Mouse (Mus musculus) forebrain, embryonic 11.5 days (tissue): ENCODE data around the gene Itsn1. TPM values are rescaled to one million over a fixed set of nuclear protein-coding genes. Genes with fewer than 3 reads are reported as not detected.

Experiments
- ATAC-seq: fragments of 200-750 bp; cut with Nextera tagmentation; replicated peaks from 2 replicates; pipeline ENCODE4 v1.8.0; 2017; ENCODE audit warnings: moderate TSS enrichment; ENCODE audit not compliant: low FRiP score
- DNase-seq: peaks from one replicate; pipeline ENCODE4 v3.0.0-alpha.2; 2017; ENCODE audit warnings: low spot score
- H3K27ac ChIP-seq: fragments of 300-500 bp; sonication (generic); 2 replicates; pipeline ENCODE4 v1.5.1; 2014; ENCODE audit warnings: low read depth, low read length
- H3K27me3 ChIP-seq: fragments of 300-500 bp; sonication (generic); 2 replicates; pipeline ENCODE4 v1.6.1; 2014; ENCODE audit warnings: mild to moderate bottlenecking, low read length, mixed read lengths; ENCODE audit not compliant: control insufficient read depth, insufficient read depth
- H3K36me3 ChIP-seq: fragments of 300-500 bp; sonication (generic); 2 replicates; pipeline ENCODE4 v1.6.1; 2014; ENCODE audit warnings: mild to moderate bottlenecking, low read length, moderate library complexity, mixed read lengths; ENCODE audit not compliant: control insufficient read depth, insufficient read depth
- H3K4me1 ChIP-seq: fragments of 300-500 bp; sonication (generic); replicated peaks from 2 replicates; pipeline ENCODE4 v1.6.1; 2014; ENCODE audit warnings: low read length, mixed read lengths; ENCODE audit not compliant: control insufficient read depth, insufficient read depth
- H3K4me2 ChIP-seq: fragments of 300-500 bp; sonication (generic); 2 replicates; pipeline ENCODE4 v1.6.1; 2014; ENCODE audit warnings: low read depth, mild to moderate bottlenecking, low read length, moderate library complexity, mixed read lengths; ENCODE audit not compliant: severe bottlenecking
- H3K4me3 ChIP-seq: fragments of 300-500 bp; sonication (generic); 2 replicates; pipeline ENCODE4 v1.5.1; 2014; ENCODE audit warnings: low read depth, low read length
- H3K9ac ChIP-seq: fragments of 300-500 bp; sonication (generic); 2 replicates; pipeline ENCODE4 v1.6.1; 2014; ENCODE audit warnings: low read length
- H3K9me3 ChIP-seq: fragments of 300-500 bp; sonication (generic); 2 replicates; pipeline ENCODE4 v1.6.1; 2016; ENCODE audit warnings: low read length, mixed read lengths; ENCODE audit not compliant: control insufficient read depth
- WGBS: fragments of 180-500 bp; shearing (Covaris S2); extraction: QIAGEN DNeasy Blood & Tissue Kit; methylation state at CpG from one replicate; pipeline ENCODE4 v1.1.7; 2014; 5-methylcytosine and 5-hydroxymethylcytosine counted together
- polyA plus RNA-seq: library from polyadenylated mRNA; unstranded; fragments of >200 nt; fragmentation: Nextera tagmentation; extraction: Ambion mirVana; gene quantifications from 2 replicates; pipeline ENCODE4 v1.2.1, GENCODE M21; 2014

Itsn1 gene
- polyA plus RNA-seq, 1 experiment from 2014 or later: 55.2 TPM

DNA sequence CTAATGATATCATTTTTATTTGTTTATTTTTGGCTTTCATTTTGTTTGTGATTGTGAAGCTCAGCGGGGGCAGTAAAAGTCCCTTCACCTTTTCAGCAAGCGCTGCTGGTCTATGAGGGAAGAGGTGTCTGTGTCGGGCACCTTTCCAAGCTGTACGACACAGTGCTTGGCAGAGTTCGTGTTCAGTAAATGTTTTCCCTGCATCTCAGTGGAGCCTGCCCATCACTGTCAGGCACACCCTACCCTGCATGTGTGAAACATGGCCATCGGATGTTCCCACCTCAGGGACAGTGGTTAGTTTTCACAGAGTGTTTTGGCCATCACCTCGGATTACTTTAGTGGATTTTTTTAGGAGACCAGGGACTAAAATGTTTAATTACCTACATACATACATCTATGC, 54.1 kb downstream of the Itsn1 start:
- H3K9ac ChIP-seq: no peak overlapping the region
- H3K27ac ChIP-seq: no peak overlapping the region
- WGBS: 93% methylated on average over 7 of the region's 7 CpGs
- no peaks in the 10 kb centered on the region for H3K9me3 ChIP-seq
- ATAC-seq (no peak), DNase-seq (no peak)
- H3K4me2 ChIP-seq: no peak overlapping the region
- no peaks in the 10 kb centered on the region for H3K4me1 ChIP-seq
- H3K36me3 ChIP-seq: no peaks in the 10 kb centered on the region; the same call in 1 of the 2 replicates
- no peak overlapping the region for H3K4me3 ChIP-seq
- no peaks in the 10 kb centered on the region for H3K27me3 ChIP-seq

DNA sequence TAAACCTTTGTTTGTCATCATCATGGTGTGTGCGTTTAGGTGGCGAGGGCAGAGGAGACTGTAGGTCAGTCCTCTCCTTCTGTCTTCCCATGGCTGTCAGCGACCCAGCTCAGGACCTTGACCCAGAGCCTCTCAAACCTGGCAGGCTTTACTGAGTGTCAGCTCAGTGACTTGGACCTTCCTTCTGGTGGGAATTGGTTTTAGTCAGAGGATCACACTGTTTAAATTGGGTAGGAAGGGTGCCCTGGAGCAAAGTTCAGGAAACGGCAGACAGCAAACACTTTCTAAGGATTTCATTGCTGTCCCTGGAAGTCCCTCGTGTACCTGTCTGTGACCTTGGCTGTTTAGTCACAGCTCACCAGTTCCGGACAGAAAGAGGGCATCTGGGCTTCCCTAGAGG, 55.2 kb downstream of the Itsn1 start:
- H3K36me3 ChIP-seq: no peaks in the 10 kb centered on the region; the same call in 1 of the 2 replicates
- 85% methylated on average over 6 of the region's 6 CpGs for WGBS

DNA sequence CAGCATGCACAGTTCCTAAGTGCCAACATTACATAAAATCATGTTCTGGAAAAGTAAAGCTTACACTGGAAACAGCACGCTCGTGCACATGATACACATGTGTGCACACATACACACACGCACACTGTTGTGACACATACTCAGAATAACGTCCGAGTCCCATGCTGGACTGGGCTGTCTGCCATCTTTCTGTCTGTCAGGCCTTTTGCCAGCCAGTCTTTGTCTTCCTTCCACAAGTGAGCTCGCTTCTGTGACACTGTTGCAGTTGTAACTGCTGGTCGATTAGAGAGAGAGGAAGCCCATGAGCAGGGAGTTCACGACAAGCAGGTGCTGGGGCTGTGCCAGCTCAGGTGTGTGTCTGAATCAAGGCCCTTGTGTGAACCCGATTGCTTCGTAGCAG, 57.3 kb downstream of the Itsn1 start:
- Histone ChIP-seq H3K4me1 (no peaks in the 10 kb centered on the region), H3K27ac (no peak overlapping the region; the same call in 1 of the 2 replicates), H3K4me3 (no peak overlapping the region), H3K27me3 (no peaks in the 10 kb centered on the region), H3K4me2 (no peak overlapping the region), H3K36me3 (no peaks in the 10 kb centered on the region; the same call in 1 of the 2 replicates), H3K9me3 (no peaks in the 10 kb centered on the region), H3K9ac (no peak overlapping the region)
- DNase-seq (no peak), ATAC-seq (no peak)
- 89% methylated on average over 10 of the region's 10 CpGs for WGBS

More for the DNA sequence above, 55.2 kb downstream of the Itsn1 start:
- DNase-seq (no peak), ATAC-seq (no peak)
- Histone ChIP-seq H3K4me3 (no peak overlapping the region), H3K9ac (no peak overlapping the region), H3K27ac (no peak overlapping the region), H3K4me1 (no peaks in the 10 kb centered on the region), H3K27me3 (no peaks in the 10 kb centered on the region), H3K9me3 (no peaks in the 10 kb centered on the region), H3K4me2 (no peak overlapping the region)

DNA sequence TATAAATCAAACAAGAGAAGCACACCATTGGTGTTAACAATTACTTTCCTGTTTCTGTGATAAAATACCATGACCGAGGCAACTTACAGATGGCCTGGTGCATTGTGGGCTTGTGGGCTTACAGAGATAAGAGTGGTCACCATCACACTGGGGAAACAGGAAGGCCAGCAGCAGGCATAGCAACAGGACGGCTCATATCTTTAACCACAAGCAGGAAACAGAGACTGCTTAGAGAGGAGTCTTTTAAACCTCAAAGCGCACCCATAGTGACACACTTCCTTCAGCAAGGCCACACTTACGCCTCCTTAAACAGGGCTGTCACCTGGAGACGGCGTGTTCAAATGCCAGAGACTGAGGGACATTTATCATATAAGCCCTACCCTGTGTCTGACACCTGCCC, 60.6 kb downstream of the Itsn1 start:
- WGBS: 89% methylated on average over 6 of the region's 6 CpGs

DNA sequence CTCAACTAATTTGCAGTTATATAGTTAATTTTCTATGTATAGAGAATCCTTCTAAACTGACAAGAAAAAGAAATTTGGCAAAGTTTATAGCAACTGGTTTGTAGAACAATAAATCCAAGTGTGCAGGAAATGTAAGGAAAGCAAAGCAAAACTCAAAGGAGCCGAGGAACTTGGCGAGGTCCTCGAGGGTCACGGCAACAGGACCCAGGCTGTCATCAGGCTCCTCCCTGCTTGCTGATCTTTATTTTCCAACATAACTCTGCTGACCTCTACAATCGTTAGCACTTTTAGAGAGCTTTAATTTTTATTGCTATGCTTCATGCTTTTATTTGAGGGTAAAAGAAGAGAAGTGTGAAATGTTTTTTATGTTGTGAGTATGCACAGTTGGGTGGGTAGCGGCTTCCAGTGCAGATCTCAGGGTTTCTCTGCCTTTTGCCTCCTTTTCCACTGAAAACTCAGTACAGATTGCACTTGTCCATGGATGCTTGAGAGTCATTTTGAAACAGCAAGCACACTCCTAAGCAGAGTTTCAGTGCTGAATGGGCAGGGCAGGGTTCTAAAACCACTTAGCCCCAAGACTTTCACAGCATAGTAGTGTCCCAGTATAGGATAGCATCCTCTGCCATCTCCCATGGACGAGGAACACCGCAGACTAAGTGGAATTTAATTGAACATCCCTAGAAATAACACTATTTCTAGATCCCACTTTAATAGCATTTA, 63.6 kb downstream of the Itsn1 start:
- no peak for ATAC-seq
- H3K36me3 ChIP-seq: no peaks in the 10 kb centered on the region; the same call in 1 of the 2 replicates

More for the DNA sequence above, 60.6 kb downstream of the Itsn1 start:
- H3K9ac ChIP-seq: no peak overlapping the region
- no peaks in the 10 kb centered on the region for H3K4me1 ChIP-seq
- no peak overlapping the region for H3K4me2 ChIP-seq
- H3K27ac ChIP-seq: no peak overlapping the region
- ATAC-seq: no peak
- DNase-seq: peak; percentile 41
- H3K9me3 ChIP-seq: no peaks in the 10 kb centered on the region
- H3K4me3 ChIP-seq: no peak overlapping the region
- no peaks in the 10 kb centered on the region for H3K27me3 ChIP-seq
- H3K36me3 ChIP-seq: no peaks in the 10 kb centered on the region; the same call in 1 of the 2 replicates

DNA sequence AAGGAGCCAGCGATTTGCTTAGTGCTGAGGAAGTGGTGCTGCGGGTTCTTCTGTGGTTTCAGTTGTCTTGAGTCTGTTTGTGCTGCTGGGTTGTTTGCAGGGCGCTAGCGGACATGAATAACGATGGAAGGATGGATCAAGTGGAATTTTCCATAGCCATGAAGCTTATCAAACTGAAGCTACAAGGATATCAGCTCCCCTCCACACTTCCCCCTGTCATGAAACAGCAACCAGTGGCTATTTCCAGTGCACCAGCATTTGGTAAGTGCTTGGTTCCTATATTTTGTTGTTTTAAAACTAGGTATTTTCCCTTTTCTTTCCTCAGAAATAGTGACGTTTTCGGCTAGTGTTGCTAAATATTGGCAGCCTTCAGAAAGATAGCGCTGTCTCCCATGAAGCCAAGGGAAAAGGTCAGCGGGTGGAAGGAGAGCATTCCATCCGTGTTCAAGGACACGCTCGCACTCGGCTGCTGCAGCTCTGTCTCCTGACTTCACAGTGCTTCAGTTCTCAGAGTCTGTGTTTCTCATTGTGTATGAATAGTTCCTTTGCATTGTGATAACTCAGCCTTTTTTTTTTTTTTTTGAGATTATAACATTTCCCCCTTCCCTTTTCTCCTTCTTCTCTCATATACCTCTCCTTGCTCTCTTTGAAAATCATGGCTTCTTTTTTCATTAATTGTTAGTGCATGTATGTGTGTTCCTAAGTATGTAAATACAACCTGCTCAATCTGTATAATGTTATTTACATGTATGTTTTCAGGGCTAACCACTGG, 64.6 kb downstream of the Itsn1 start:
- no peaks in the 10 kb centered on the region for H3K4me1 ChIP-seq
- no peaks in the 10 kb centered on the region for H3K9me3 ChIP-seq
- no peak for DNase-seq
- 91% methylated on average over 13 of the region's 13 CpGs for WGBS
- H3K36me3 ChIP-seq: no peaks in the 10 kb centered on the region; the same call in 1 of the 2 replicates
- no peak overlapping the region for H3K9ac ChIP-seq
- H3K27ac ChIP-seq: no peak overlapping the region
- no peak overlapping the region for H3K4me2 ChIP-seq
- ATAC-seq: no peak
- no peak overlapping the region for H3K4me3 ChIP-seq
- H3K27me3 ChIP-seq: no peaks in the 10 kb centered on the region

More for the DNA sequence above, 63.6 kb downstream of the Itsn1 start:
- H3K9me3 ChIP-seq: no peaks in the 10 kb centered on the region
- WGBS: 84% methylated on average over 8 of the region's 8 CpGs
- no peak overlapping the region for H3K9ac ChIP-seq
- H3K4me2 ChIP-seq: no peak overlapping the region
- H3K4me1 ChIP-seq: no peaks in the 10 kb centered on the region
- DNase-seq: no peak
- no peak overlapping the region for H3K4me3 ChIP-seq
- H3K27me3 ChIP-seq: no peaks in the 10 kb centered on the region
- no peak overlapping the region for H3K27ac ChIP-seq

DNA sequence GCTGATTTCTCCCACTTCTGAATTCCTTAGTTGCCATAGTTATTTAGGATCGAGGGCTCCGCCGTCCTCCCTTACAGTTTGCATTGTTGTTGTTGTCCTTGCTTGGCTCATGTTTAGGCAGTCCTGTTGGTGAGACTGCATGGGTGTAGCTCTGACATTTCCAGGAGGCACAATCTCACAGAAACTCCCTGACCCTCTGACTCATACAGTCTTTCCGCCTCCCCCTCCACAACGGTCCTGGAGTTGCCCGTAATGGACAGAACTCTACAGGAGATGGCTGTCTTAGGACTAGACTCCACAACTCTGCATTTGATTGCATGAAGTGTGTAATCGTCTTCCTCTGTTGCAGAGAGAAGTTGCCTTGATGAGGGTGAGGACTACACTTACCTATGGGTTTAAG, 65.2 kb downstream of the Itsn1 start:
- Histone ChIP-seq H3K4me1 (no peaks in the 10 kb centered on the region), H3K9ac (no peak overlapping the region), H3K27me3 (no peaks in the 10 kb centered on the region), H3K4me3 (no peak overlapping the region), H3K4me2 (no peak overlapping the region), H3K36me3 (no peaks in the 10 kb centered on the region; the same call in 1 of the 2 replicates), H3K27ac (no peak overlapping the region), H3K9me3 (no peaks in the 10 kb centered on the region)
- 93% methylated on average over 7 of the region's 7 CpGs for WGBS
- ATAC-seq (no peak), DNase-seq (no peak)

DNA sequence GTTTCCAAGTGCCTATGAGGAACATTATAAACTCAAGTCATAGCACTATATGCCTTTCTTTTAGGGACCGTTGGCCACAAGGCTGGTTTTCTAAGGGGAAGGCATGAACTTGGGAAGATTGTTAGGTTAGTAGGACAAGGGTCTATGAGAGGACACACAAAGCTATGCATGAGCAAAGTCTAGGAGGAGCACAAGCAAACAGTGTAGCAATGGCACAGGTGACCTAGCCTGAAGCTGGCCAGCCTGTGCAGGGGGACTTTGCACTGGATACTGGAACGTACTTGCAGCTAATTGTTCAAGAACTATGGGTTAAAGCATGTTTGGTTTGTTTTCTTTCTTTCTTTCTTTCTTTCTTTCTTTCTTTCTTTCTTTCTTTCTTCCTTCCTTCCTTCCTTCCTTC, 66.0 kb downstream of the Itsn1 start:
- H3K4me1 ChIP-seq: no peaks in the 10 kb centered on the region
- no peak overlapping the region for H3K27ac ChIP-seq
- no peaks in the 10 kb centered on the region for H3K9me3 ChIP-seq
- ATAC-seq (no peak), DNase-seq (no peak)
- 99% methylated on average over 2 of the region's 2 CpGs for WGBS
- no peaks in the 10 kb centered on the region; the same call in 1 of the 2 replicates for H3K36me3 ChIP-seq
- H3K9ac ChIP-seq: no peak overlapping the region
- no peak overlapping the region for H3K4me3 ChIP-seq
- no peaks in the 10 kb centered on the region for H3K27me3 ChIP-seq
- H3K4me2 ChIP-seq: no peak overlapping the region
